Mouse (Mus musculus) hindbrain, postnatal 0 days (tissue): ENCODE data around the gene Kcnk4. TPM values are rescaled to one million over a fixed set of nuclear protein-coding genes. Genes with fewer than 3 reads are reported as not detected.
A peak's percentile ranks its signal among the peaks of the same experiment; 100 is the strongest.

Experiments
- ATAC-seq: fragments of 200-750 bp; cut with Nextera tagmentation; 2 replicates; pipeline ENCODE4 v1.8.0; 2017; ENCODE audit warnings: mild to moderate bottlenecking, moderate TSS enrichment, moderate library complexity
- DNase-seq: peaks from one replicate; pipeline ENCODE4 v3.0.0-alpha.2; 2015; ENCODE audit warnings: low spot score
- H3K27ac ChIP-seq: fragments of 300-500 bp; sonication (generic); 2 replicates; pipeline ENCODE4 v1.5.1; 2014; ENCODE audit warnings: mild to moderate bottlenecking
- H3K27me3 ChIP-seq: fragments of 300-500 bp; sonication (generic); 2 replicates; pipeline ENCODE4 v1.6.1; 2014; ENCODE audit warnings: low read length, mixed read lengths; ENCODE audit not compliant: insufficient read depth
- H3K36me3 ChIP-seq: fragments of 300-500 bp; sonication (generic); 2 replicates; pipeline ENCODE4 v1.6.1; 2014; ENCODE audit warnings: low read length, mixed read lengths; ENCODE audit not compliant: insufficient read depth
- H3K4me1 ChIP-seq: fragments of 300-500 bp; sonication (generic); 2 replicates; pipeline ENCODE4 v1.6.1; 2014; ENCODE audit warnings: antibody characterized with exemption, low read length, mixed read lengths; ENCODE audit not compliant: insufficient read depth
- H3K4me2 ChIP-seq: fragments of 300-500 bp; sonication (generic); 2 replicates; pipeline ENCODE4 v1.6.1; 2014; ENCODE audit warnings: low read depth, mild to moderate bottlenecking, low read length, moderate library complexity, mixed read lengths
- H3K4me3 ChIP-seq: fragments of 300-500 bp; sonication (generic); 2 replicates; pipeline ENCODE4 v1.5.1; 2014; ENCODE audit warnings: low read length
- H3K9ac ChIP-seq: fragments of 300-500 bp; sonication (generic); replicated peaks from 2 replicates; pipeline ENCODE4 v1.6.1; 2014; ENCODE audit warnings: mild to moderate bottlenecking, low read length, moderate library complexity, mixed read lengths
- H3K9me3 ChIP-seq: fragments of 300-500 bp; sonication (generic); 2 replicates; pipeline ENCODE4 v1.6.1; 2016; ENCODE audit warnings: low read length, mixed read lengths
- CTCF ChIP-seq: IDR thresholded peaks from 2 replicates; pipeline ENCODE4 v1.5.1; 2016; ENCODE audit warnings: antibody characterized with exemption, control low read depth, low read depth
- WGBS: fragments of 180-500 bp; shearing (Covaris S2); extraction: QIAGEN DNeasy Blood & Tissue Kit; methylation state at CpG from one replicate; pipeline ENCODE4 v1.1.7; 2014; 5-methylcytosine and 5-hydroxymethylcytosine counted together
- polyA plus RNA-seq: library from polyadenylated mRNA; unstranded; fragments of >200 nt; fragmentation: Nextera tagmentation; extraction: Ambion mirVana; gene quantifications from 2 replicates; pipeline ENCODE4 v1.2.1, GENCODE M21; 2015
- total RNA-seq: library from RNA; depleted of rRNA; stranded (reverse); fragments of >200 nt; gene quantifications from 2 replicates; pipeline ENCODE4 v1.2.3, GENCODE M21; 2014

The Kcnk4 gene
- total and polyA plus RNA-seq, 2 experiments from 2014 or later: 13.3 to 21.7 TPM

DNA sequence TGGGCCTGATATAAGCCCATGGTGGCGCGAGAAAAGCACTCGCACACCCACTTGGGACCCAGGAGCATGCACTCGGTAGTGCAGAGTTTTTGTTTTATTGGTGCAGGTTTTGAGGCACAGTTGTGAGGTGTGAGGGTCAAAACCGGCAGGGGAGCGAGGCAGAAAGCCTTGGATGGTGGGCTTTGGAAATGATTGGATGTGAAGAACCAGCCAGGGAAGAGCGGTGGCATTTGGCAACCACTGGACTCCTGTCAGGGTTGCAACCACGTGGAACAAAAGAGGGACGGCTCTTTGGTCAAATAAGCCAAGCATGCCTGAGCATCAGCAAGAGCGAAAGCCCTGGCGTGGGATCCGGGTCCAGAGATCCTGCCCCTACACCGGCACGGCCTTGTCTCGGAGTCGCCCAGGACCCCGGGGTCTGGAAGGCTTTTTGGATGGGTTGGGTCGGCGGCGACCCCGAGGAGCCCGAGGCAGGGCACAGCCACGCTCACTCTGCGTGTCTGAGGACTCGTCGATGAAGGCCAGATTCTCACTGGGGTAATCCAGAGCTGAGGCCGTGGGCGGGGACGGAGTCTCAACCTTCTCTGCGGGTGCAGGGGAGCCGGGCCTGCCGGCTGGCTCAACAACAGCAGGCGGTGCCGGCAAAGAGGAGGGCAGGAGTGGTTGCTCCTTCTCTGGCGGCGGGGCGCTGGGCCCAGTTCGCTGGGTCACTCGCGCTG lies 8.5 kb downstream of the Kcnk4 start:
- H3K9me3 ChIP-seq: no peaks in the 10 kb centered on the region
- H3K36me3 ChIP-seq: no peaks in the 10 kb centered on the region
- WGBS: 11% methylated on average over 39 of the region's 40 CpGs
- 0 out of 2 replicates have a peak overlapping the region, but pooled peaks have one; percentile 10 for H3K4me2 ChIP-seq
- 0 out of 2 replicates have a peak overlapping the region, but pooled peaks have one; percentile 11 for H3K4me3 ChIP-seq
- peak; percentile 29 for DNase-seq
- TF ChIP-seq CTCF: no peak
- H3K4me1 ChIP-seq: peaks cover 8% of the 10 kb centered on the region; the same call in 1 of the 2 replicates
- ATAC-seq: no peak
- no peak overlapping the region for H3K9ac ChIP-seq
- no peak overlapping the region for H3K27ac ChIP-seq
- H3K27me3 ChIP-seq: peaks cover 40% of the 10 kb centered on the region

- no peak for TF ChIP-seq CTCF
- peaks cover 40% of the 10 kb centered on the region for H3K27me3 ChIP-seq
- no peak for DNase-seq
These were observed 9.1 kb downstream of the Kcnk4 start, which contains the start of gene Catsperz for GRCm38 (mm10) chr19:6925307-6925573. TSS of gene Catsperz (minus strand) at chr19:6925380.

GRCm38 (mm10) chr19:6924461-6925306 lies 9.6 kb downstream of the Kcnk4 start:
- peak overlapping the region; percentile 11; the same call in 1 of the 2 replicates for H3K4me3 ChIP-seq
- peaks cover 18% of the 10 kb centered on the region; the same call in 1 of the 2 replicates for H3K4me1 ChIP-seq
- H3K9me3 ChIP-seq: no peaks in the 10 kb centered on the region
- H3K27me3 ChIP-seq: peaks cover 40% of the 10 kb centered on the region
- H3K27ac ChIP-seq: no peak overlapping the region
- WGBS: 4% methylated on average over 39 of the region's 39 CpGs
- no peak for ATAC-seq
- TF ChIP-seq CTCF: peak; percentile 75
- H3K36me3 ChIP-seq: no peaks in the 10 kb centered on the region
- H3K9ac ChIP-seq: no peak overlapping the region
- DNase-seq: peak; percentile 84
- peak overlapping the region; percentile 28; the same call in 1 of the 2 replicates for H3K4me2 ChIP-seq

More at GRCm38 (mm10) chr19:6925307-6925573, 9.1 kb downstream of the Kcnk4 start, which contains the start of gene Catsperz:
- ATAC-seq: no peak
- Histone ChIP-seq H3K4me2 (peak within 1 kb of the TSS; percentile 28; the same call in 1 of the 2 replicates), H3K27ac (no peak within 1 kb of the TSS), H3K9me3 (no peaks in the 10 kb centered on the region), H3K4me3 (peak within 1 kb of the TSS; percentile 11; the same call in 1 of the 2 replicates), H3K36me3 (no peaks in the 10 kb centered on the region), H3K9ac (no peak within 1 kb of the TSS), H3K4me1 (peaks cover 13% of the 10 kb centered on the region; the same call in 1 of the 2 replicates)
- 3% methylated on average over 9 of the region's 9 CpGs for WGBS

DNA sequence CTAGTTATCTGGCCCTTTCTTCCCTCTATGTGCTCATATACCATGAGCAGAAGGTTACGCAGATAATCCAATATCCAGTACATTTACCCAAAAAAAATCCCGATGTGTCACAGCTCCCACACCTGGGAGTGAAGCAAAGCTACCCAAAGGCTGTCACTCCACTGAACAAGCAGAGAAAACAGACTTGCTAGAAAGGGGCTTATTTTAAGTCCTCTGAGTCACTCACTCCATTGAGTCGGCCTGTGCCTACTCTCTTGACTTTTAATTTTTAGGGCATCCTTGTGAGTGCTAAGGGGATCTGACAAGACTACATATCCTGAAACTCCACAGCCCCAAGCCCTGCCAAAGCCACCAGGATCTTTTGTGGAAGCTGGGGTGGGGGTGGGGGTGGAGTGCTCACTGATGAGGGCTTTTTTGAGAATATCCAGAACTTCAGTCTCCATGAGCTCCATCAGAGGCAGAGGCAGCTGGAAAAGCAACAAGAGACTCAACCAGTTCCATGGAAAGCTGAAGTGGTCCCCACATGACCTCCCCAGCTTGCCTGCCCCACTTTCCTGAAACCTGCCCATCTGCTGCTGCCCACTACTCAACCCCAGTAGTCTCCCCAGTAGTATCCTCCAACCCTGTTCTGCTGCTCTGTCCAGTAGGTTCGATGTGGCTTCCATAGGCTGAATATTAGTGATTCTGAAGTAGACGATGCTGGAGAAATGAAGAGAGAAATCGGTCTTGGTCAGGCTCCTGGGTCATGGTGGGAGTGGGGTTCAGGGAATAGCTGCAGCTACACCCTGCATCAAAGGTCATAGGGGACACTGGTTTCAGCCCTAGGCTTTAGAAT lies 11.2 kb downstream of the Kcnk4 start:
- no peak for TF ChIP-seq CTCF
- Histone ChIP-seq H3K9ac (no peak overlapping the region), H3K4me3 (peak overlapping the region; percentile 84), H3K4me2 (peak overlapping the region; percentile 96), H3K9me3 (no peaks in the 10 kb centered on the region), H3K27me3 (peaks cover 40% of the 10 kb centered on the region), H3K27ac (0 out of 2 replicates have a peak overlapping the region, but pooled peaks have one; percentile 62), H3K4me1 (peaks cover 20% of the 10 kb centered on the region; the same call in 1 of the 2 replicates), H3K36me3 (no peaks in the 10 kb centered on the region)
- 64% methylated on average over 6 of the region's 6 CpGs for WGBS
- DNase-seq: no peak
- no peak for ATAC-seq

DNA sequence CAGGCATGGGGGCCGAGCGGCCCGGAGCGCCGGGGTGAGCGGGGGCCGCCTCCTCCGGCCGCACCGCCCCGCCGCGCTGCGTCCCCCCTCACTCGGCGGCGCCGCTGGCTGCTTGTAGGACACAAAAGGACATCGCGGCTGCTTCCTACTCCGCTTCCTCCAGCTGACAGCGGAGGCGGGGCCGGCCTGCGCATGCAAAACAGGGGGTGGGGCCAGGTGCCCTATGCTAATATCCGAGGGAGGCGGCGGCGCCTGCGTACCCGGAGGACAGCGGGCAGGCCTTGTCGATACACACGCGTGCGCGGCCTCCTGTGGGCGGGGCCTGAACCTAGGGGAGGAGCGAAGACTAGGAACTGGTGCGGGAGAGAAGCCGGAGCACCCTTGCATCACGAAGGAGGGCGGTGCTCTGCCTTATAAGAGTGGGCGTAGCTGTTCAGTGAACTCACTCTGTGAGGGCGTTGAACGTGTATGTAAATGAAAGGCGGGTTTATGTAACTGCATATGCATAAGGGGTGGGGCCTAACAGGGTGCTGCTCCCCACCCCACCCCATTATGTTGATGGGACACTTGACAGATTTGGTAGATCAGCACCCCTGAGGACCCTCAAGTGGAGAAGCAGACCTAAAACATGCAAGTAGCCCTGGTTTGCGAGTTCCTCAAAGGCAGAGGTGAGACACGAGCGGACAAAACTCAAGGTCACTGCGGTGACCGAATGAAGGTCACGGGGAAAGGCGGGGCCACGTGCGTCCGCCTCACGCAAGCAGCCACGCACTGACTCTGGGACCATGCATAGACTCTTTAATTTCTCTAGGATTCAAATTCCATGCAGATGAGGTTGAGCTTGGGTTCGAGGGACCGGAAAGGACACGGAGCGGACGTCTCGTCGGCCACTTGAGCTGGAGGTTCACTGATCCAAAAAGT lies 12.4 kb downstream of the Kcnk4 start, which contains the start of gene Esrra:
Gene Esrra, minus strand, starts transcription at position 167 of the 921 bp plus-strand sequence.
- WGBS: under 1% methylated on average over 54 of the region's 66 CpGs
- ATAC-seq (peak; percentile 96), DNase-seq (peak; percentile 100)
- Histone ChIP-seq H3K36me3 (no peaks in the 10 kb centered on the region), H3K4me3 (peak within 1 kb of the TSS; percentile 84), H3K9ac (peak within 1 kb of the TSS; percentile 90), H3K4me1 (peaks cover 20% of the 10 kb centered on the region; the same call in 1 of the 2 replicates), H3K27me3 (peaks cover 33% of the 10 kb centered on the region), H3K9me3 (no peaks in the 10 kb centered on the region), H3K4me2 (peak within 1 kb of the TSS; percentile 96), H3K27ac (peak within 1 kb of the TSS; percentile 86)
- no peak for TF ChIP-seq CTCF
